Mouse (Mus musculus): ENCODE results near the gene Tmem59.

The Tmem59 gene

DNA sequence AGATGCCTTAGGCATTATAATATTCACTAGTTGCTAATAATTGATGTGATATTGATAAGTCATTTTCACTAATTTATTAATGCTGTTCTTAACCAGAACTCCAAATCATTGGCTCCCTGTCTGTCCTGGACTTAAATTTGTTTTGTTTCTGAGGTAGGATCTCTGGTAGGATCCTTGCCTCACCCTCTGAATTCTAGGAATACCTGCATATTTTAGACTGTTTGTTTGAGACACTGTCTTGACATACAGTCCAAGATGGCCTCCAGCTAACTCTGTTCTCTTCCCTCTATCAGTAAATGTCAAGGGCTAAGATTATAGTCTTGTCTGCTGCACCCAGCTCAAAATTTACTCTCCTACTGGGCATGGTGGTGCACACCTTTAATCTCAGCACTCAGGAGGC lies 2.5 kb downstream of the Tmem59 start:
- no peak for DNase-seq (ENCODE audit: low spot score in 2 of 2)

DNA sequence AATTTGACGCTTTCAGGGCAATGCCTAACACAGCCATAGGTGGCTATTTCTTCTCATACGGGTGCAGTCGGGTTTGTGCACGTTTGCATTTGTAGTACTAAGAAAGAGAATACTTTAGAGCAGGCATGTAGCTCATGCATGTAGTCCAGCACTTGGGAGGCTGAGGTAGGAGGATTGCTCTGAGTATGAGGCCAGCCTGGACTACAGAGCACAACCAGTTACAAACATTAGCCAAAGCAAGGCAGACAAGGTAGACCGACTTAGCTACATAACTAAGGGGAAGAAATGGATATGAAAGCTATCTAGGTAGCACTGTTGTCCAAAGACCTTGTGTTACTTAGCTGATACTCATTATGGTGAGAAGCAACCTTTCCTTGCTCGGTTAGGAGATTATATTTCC lies 3.7 kb downstream of the Tmem59 start:
- no peak for DNase-seq (ENCODE audit: low spot score in 2 of 2)

DNA sequence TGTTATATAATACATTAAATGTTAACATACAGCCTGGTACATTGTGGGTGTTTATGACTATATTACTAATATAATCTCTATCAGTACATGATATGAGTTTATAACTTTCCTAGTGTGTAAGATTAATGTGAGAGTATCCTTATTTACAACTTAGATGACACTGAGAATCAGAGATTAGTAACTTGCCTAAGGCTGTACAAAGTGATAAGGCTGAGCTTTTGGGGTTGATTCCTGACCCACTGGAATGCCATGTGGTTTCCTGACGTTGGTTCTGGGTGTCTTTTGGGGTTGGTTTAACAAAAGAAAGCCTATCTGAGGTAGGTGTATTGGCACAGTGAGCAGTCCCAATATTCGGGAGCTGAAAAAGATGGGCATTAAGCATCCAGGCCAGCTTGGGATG lies 4.6 kb downstream of the Tmem59 start:
- no peak for DNase-seq (ENCODE audit: low spot score in 2 of 2)

DNA sequence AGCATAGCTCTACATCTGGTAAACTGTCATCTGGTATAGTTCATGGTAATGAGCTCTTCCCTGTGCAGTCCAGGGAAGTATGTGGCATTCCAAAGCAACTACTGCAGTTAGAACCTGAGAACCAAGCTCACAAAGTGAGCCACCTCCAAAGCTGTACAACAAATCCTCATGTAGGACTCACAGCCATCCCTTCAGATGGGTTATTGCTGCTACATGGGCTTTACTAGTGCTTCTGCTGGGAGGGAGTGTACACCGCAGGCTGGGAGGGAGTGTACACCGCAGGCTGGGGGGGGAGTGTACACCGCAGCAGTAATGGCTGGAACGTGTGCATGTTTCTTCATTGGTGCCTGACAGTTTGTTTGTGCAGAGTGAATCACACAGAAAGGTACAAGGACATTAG lies 5.0 kb downstream of the Tmem59 start:
- no peak for DNase-seq (ENCODE audit: low spot score in 2 of 2)

DNA sequence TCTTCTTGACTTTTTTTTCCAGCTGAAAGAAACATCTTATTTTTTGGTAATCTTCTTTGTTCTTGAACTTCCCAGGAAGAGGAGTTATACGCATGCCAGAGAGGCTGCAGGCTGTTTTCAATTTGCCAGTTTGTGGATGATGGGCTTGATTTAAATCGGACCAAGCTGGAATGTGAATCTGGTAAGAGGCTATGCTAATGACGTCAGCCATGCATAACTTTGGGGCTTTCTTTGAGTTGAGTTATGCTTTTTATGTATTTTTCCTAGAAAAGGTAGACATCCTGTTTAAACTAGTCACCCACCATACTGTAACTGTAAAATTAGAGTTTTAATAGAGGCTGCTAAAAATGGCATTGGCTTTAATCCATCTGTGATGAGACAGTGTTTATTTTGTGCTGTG lies 7.5 kb downstream of the Tmem59 start:
- DNase-seq (ENCODE audit: low spot score in 2 of 2): no peak

DNA sequence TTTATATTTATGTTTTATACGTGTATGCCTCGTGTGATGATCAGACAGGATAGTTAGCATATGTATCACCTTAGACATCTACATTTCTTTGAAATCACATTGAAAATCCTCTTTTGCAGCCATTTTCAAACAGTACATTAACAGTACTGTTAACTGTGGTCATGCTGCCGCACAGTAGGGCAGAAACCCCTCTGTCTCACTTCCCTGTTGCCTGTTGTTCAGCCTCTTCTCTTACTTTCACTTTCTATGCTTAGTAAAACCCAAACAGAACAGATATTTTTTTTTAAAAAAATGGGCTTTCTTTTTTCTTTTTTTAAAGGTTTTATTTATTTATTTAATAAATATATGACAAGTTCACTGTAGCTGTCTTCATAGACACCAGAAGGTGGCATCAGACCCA lies 15.6 kb downstream of the Tmem59 start:
- no peak for DNase-seq (ENCODE audit: low spot score in 2 of 2)

DNA sequence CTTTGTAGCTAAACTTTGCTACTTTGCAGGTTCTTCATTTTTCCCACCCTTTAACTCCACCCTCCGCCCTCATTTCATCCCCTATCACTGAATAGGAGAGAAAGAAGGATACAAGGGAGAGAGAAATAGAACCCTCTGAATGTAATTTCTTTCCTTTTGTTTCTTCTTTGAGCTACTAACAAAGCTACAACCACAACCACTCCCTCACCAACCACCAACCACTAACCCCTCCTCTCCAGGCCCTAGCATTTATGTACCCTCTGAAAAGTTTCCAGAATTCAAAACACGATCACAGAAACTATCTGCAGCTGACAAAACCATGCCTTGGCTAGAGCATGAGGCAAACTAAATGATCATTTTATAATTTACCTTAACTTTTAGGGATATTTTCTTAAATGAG lies 18.3 kb downstream of the Tmem59 start:
- no peak for DNase-seq (ENCODE audit: low spot score in 2 of 2)

DNA sequence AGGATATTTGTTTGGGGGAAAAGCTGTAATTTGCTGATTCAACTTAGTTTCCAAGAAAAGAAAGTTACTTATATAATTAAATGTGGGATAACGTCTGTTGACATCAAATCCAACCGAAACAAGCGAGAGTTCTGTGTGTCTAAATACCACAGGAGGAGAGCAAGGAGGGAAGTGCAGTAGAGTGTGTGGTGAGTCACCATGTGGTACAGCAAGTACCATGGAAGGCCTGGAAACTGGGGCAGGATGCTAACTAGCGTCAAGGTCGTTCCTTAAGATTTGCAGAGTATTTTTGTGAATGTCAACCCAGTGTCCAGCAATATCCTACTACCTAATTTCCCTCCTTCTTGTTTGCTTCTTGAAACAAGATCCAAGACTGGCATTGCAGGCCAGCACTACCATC lies 19.9 kb downstream of the Tmem59 start:
- no peak for DNase-seq (ENCODE audit: low spot score in 2 of 2)

DNA sequence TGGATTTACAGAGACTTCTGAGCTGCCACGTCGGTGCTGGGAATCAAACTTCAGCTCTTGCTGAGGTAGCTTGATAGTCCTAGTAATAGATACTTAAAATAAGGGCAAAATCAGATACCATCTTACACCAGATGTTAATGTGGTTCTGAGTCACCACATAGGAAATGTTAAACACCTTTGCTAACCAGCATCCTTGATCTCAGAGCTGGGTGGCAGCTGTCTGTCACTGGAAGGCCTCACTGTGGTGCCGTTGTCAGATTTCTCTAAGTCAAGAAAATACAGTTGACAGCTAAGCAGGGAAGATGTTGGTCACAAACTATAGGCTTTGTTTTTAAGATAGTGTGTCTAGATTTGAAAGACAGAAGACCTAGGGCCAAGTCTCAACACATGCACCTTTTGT lies 23.6 kb downstream of the Tmem59 start:
- no peak for DNase-seq (ENCODE audit: low spot score in 2 of 2)

DNA sequence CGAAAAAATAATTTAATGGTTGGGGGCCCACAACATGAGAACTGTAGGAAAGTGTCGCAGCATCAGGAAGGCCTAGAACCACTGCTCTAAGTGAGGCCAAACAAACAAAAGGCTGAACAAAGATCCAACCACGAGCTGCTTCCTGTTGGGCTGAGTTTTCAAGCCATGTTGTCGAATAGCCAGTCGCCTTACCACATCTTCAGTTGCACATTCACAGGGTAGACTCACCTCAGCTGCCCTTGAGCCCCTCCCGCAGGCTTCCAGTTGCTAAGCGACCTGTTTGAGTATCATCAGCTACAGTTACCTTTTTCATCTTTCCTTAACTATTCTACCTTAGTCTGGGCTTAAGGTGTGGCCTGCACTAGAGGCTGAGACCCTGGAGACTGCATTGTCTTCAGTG lies 24.8 kb downstream of the Tmem59 start:
- no peak for DNase-seq (ENCODE audit: low spot score in 2 of 2)

DNA sequence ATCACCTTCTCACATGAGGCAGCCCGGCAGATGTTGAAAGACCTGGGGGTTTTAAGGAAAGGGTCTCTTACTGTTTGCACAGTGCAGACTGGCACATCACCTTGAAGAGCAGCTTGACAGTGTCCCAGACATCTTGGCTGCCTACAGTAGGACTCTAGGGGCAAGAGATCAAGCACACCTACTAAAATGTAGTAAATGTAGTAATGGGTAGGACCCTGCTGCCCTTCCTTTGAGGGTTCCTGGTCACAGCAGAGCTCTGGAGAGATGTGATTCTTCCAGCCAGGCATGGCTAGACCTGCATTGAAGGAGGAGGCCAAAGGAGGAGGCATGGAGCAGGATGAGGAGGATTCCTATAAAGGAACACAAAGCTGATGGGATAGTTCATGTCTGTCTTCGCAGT lies 28.8 kb downstream of the Tmem59 start:
- no peak for DNase-seq (ENCODE audit: low spot score in 2 of 2)

DNA sequence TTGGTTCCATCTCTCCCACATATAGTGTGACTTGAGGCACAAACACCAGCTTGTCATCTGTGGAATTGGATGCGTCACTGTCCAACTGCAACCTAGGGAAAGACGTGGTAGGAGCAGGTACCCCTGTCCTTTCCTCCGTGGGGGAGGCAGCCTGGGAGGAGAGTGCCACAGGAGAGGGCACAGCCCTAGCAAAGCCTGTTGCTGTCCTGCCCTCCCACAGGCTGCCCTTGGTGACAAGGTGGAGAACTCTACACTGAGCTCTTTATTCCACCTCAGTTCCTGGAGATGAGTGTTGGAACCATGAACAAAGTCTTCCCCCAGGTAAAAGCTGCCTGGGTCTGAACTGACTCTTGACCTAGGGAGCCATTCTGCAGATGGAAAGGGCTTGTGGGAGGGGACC lies 30.7 kb downstream of the Tmem59 start, which contains the start of gene Ldlrad1:
Gene Ldlrad1, plus strand, starts transcription at position 301 of the 400 bp plus-strand sequence.
- DNase-seq (ENCODE audit: low spot score in 2 of 2): no peak

DNA sequence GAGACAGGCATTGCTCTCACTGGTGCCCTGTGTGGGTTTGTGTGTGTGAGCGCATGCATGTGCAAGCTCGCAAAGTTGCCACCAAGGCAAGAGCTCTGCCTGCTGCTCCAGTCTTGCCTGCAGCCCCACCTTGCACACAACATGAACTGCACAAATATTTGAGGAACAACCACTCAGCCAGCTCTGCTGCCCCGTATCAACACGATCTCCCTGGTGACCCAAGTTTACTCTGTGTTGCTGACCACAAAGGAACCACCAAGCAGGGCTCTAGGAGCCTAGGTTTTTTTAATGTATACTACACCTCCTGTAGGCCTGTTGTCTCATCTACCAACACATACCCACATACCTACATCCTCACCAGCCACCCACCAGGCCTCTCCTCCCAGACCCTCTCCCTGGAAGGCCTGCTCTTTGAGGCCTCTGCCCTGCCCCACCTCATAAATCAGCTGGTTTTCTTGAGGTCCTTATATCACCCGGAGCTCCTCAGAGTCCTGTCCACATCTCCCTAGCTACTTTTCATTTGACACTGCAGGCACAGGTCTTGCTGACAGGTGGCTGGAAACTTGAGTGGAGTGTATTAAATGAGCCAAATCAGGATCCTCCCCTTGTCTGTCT lies 32.4 kb downstream of the Tmem59 start:
- DNase-seq (ENCODE audit: low spot score in 2 of 2): no peak

DNA sequence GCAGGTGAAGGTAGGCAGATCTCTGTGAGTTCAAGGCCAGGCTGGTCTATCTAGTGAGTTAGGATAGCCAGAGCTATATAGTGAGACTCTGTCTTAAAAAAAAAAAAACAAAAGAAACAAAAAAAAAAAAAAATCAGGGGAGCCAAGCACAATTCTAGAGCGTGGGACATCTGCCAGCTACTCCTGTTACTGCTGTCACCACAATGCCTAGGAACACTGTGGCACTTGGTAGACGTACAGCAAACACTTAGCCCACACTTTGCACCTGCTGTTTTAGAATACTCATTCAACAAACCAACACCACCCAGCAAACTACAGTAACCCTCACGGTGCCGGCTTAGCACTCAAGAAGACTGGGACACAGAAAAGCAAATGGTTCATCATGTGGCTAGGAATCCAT lies 33.3 kb downstream of the Tmem59 start:
- DNase-seq (ENCODE audit: low spot score in 2 of 2): no peak

DNA sequence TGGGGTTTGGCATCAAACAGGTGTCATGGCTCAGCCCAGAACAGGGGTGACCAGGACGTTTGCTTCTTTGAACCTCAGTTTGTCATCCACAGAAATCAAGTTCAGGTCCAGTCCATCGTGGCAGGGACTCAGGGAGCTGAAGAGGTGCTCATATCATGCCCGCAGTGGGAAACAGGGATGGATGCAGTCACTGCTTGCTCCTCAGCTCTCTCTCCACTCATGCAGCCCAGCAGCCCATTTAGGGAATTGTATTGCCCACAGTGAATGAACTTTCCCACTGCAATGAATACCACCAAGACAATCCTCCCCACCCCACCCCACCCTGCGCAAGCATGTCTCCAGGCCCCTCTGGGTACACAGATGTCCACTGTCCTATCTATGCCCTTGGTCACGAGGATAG lies 33.7 kb downstream of the Tmem59 start:
- no peak for DNase-seq (ENCODE audit: low spot score in 2 of 2)

DNA sequence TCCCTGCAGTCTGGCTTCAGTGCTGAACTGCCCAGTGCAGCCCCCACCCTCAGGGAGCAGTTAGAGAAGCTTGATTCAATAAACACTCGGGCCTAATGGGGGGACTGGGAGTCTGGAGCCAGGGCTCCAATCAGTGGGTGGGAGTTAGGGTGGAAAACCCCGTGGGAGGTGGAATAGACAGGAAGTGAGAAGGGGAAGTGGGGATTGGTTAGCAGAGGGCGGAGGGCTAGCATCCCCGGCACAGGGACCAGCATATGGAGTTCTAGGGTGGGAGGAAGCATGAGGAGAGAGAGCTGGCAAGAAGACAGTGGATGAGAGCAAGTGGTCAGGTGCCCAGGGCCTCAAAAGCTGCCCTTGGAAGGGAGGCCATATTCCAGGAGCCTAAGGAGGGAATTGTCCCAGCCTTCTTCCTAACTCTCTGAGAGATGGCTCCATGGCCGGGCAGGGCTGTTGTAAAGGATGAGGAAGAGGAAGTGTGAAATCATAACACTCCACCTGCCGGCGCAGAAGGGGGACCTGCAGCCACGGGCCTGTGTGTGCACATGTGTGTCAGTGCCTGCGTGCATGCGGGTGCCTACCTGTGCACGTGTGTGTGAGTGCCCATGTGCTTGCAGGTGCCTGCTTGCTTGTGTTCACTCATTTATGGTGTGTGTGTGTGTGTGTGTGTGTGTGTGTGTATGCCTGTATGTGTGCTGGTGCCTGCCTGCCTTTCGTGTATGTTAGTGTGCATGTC lies 35.2 kb downstream of the Tmem59 start:
- DNase-seq (ENCODE audit: low spot score in 2 of 2): peak in 1 of 2 experiments; percentile 26

DNA sequence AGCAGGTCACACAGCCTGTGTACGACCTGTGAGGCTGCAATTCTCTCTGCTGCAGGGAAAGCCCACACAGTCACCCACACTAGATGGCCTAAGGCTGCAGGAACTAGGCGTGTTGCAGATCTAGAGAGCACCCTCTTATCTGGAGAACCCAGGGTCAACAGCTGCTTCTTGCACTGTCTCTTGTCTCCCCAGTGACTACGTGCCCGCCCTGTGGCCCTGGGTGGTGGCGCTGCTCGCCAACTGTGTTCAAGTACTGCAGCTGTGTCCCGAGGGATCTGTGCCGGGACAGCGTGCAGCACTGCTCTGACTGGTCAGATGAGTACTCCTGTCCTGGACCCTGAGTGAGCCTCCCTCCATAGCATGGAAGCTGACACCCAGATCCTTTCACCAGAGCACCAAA lies 39.4 kb downstream of the Tmem59 start:
- peak; percentile 53 to 79 for DNase-seq (ENCODE audit: low spot score in 2 of 2)

DNA sequence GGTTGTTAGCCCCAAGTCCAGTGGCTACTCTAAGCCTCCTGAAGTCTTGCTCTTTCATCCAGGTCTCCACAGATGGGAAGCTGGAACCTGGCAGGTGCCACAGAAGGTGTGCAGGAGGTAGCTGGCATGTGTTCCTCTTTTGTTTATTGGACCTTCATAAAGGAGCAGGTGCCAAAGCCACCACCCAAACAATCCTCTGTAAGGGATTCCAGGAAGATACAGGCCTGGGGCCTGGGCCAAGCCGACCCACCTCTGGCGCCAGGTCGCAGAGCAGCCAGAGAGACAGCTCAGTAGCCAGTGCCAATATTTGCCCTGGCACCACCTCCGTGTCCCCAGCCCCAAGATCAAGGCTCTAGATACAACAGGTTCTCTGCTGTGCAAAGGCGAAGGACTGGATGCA lies 43.3 kb downstream of the Tmem59 start:
- no peak for DNase-seq (ENCODE audit: low spot score in 2 of 2)

DNA sequence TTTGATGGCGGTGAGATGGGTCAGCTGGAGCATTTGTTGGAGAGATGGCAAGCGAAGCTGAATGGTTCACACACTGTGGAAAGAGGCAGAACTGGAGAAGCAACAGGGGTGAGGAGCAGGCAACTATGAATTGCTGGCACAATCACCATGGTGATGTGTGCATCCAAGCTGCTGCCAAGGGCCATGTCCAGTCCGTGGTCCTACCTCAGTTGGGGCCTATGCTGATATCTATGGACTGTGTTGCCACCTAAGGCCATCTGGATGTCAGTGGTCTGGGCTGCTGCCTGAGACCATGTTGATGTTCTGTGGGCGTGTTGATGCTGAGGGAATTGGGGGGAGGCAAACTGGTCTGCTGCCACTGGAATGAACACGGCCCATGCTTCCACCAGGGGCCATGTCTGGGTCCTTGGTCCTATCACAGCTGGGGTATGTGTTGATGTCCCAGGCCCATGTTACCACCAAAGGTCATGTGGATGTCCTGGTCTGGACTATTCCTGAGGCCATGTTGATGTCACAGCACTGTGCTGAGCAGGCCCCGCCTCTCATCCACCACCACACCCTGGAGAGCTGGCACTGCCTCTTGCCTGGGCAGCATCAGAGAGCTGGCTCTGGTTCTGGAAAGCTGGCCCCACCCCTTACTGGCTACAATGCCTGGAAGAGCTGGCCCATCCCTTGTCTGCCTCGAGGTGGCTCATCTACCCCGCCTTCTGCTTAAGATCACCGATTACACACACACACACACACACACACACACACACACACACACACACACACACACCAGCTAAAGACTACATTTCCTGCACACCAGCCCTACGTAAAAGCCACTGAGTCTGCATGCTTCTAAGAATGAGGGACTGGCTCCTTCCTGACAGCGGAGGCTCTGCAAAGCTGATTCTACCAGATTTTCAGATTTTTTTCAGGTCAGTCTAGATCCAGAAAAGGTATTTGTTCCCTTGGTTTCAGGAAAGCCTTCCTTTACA lies 45.3 kb downstream of the Tmem59 start:
- peak in 1 of 2 experiments; percentile 33 for DNase-seq (ENCODE audit: low spot score in 2 of 2)

DNA sequence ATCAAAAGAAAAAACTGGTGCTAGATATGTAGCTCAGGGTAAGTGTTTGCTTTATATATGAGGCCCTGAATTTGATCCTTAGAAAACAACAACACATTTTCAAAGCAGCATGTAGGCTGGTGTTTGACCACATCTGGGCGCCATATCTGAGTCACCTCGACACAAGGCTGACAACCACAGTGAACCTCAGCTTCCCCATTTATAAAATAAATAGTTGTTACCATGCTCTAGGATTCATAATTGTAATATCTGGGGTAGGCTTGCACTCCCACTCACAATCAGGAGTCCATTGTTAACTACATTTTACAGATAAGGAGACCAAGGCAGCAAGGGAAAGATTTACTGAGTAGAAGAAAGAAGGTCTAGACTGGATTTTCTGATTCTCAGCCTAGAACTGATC lies 48.1 kb downstream of the Tmem59 start:
- no peak for DNase-seq (ENCODE audit: low spot score in 2 of 2)

DNA sequence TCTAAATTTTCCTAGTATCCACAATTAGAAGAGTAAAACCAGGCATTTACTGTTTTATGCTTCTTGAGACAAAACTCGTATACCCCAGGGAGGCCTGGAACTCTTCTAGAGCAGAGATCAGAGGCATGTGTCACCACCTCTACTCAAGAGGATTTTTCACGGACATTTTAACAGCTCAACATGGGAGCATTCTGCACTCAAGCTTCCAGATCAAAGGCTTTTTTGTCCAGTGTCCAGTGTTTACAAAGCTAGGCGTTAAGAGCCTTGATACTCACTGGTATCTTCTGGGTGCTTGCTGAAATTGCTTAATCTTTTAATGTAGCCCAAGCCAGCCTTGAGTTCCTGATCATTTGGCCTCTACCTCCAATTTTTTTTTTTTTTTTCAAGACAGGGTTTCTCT lies 54.0 kb downstream of the Tmem59 start:
- DNase-seq (ENCODE audit: low spot score in 2 of 2): no peak

DNA sequence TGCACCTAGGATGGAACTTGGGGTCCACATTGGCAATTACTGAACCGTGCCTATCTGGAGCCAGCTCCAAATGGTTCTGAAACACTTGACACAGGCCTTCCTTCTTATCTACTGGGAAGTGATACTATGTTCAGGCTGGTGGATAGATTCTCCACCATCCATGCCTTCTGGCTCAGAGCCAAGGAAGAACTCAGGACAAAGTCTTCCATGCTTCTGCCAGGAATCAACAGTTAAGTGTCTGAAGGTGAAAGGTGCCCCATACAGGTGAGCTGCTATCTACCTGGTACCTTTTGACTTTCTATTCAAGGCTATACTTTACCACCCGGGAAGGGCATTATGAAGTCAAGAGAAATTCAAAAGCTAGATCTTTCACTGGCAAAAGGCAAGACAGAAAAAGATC lies 60.1 kb downstream of the Tmem59 start:
- no peak for DNase-seq (ENCODE audit: low spot score in 2 of 2)

DNA sequence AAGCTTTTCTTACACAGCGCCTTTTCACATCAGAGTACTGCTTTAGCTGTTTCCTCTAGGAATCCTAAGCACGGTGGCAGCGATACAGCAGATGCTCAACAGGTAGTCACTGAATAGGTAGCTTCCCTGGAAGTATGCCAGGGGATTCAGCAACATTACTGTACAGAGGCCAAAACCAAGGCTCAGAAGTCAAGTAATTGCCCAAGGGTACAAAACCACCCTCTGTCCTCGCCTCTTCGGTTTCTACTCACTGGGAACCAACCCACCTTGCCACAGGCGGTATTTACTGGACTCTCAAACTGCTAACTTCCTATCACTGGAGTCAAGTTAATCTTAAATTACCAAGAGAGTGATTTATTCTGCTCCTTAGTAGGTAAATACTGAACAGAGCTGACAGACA lies 62.0 kb downstream of the Tmem59 start:
- no peak for DNase-seq (ENCODE audit: low spot score in 2 of 2)
